Mouse (Mus musculus): ENCODE measurements around the gene Vps35l. TPM values are rescaled to one million over a fixed set of nuclear protein-coding genes. Genes with fewer than 3 reads are reported as not detected.

The Vps35l gene
- total RNA-seq, 2 experiments from 2014 or later = 51.8 to 55.5 TPM

GRCm38 (mm10) chr7:118855171-118855876, 115.3 kb downstream of the Vps35l start, which contains the start of gene Iqck:
Iqck (plus strand) TSS chr7:118855752.
- peak within 1 kb of the TSS; percentile 71 for H3K4me3 ChIP-seq
- H3K27ac ChIP-seq = peak within 1 kb of the TSS; percentile 77
- TF ChIP-seq CTCF (IDR thresholded peaks at IDR 0.05) = no peak
- DNase-seq (ENCODE audit: extremely low spot score in 1 of 2, low spot score in 2 of 2) = peak; percentile 91 to 92
- intact Hi-C loops (cut with DNase I) = loop anchor here (1.0 kb wide), 1 partner anchor 141 kb away; no protein-coding TSS in a partner anchor

DNA sequence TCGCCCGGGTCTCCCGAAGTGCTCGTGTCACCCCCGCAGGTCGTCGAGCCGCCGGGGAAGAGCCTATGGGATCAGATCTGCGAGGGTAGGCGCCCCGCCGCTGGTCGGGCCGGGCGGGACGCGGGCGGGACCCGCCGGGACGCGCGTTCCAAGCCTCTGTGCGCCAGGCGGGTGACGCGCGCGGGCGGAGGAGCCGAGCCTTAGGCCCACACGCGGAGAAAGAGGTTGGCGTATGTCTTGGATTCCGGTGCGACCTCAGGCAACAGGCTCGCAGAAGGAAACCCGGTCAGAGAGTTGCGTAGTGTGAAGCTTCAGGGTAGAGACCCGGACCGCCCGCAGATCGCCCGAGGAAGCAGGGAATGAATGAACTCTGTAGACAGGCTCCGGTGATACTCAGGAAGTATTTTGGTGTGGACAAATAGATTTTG, 115.9 kb downstream of the Vps35l start, which contains the start of gene Knop1:
TSS of gene Knop1 (minus strand) at position 378 of the 428 bp plus-strand sequence.
- DNase-seq (ENCODE audit: extremely low spot score in 1 of 2, low spot score in 2 of 2) = no peak
- no peak for TF ChIP-seq CTCF (IDR thresholded peaks at IDR 0.05)
- Histone ChIP-seq H3K27ac (peak within 1 kb of the TSS; percentile 77), H3K4me3 (peak within 1 kb of the TSS; percentile 71)
- intact Hi-C loops (cut with DNase I) = loop anchor here (1.0 kb wide), 1 partner anchor 140 kb away; no protein-coding TSS in a partner anchor

DNA sequence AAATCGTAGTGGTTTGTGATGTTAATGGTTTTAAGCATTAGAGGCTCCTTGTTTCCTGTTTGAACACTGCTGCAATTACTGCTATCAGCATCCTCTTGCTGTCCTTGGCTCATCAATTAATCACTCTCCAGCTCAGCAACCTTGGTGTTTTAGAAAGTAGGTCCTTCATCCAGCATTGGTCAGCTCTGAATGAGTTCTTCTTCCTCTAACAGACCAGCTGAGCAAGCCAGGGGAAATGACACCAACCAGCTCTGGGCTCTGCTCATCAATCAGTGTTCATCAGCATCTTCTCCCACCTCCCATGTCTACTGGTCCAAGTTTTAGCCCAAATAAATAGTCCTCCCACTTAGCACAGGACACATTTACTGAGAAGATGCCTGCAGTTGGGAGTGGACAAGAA, 118.6 kb downstream of the Vps35l start:
- no peak overlapping the region for H3K4me3 ChIP-seq
- no peak for TF ChIP-seq CTCF (IDR thresholded peaks at IDR 0.05)
- no peak for DNase-seq (ENCODE audit: extremely low spot score in 1 of 2, low spot score in 2 of 2)
- intact Hi-C loops (cut with DNase I) = no loop called here
- no peak overlapping the region for H3K27ac ChIP-seq

DNA sequence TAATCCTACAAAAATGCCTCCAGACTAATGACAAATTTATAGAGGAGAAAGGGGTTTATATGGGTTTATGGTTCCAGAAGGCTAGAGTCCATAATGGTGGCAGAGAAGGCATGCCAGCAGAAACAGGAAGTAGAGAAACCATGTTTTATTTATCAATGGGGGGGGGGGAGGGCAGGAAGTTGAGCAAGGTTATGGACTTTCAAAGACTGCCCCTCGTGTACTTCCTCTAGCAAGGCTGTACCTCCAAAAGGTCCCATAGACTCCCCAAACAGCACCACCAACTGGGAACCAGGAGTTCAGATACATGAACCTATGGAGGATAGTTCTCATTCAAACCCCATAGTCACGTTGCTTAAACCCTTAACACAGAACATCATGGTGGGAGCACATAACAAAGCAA, 125.3 kb downstream of the Vps35l start:
- Histone ChIP-seq H3K27ac (no peak overlapping the region), H3K4me3 (no peak overlapping the region)
- no peak for DNase-seq (ENCODE audit: extremely low spot score in 1 of 2, low spot score in 2 of 2)
- intact Hi-C loops (cut with DNase I) = no loop called here
- TF ChIP-seq CTCF (IDR thresholded peaks at IDR 0.05) = no peak

GRCm38 (mm10) chr7:118879466-118880029, 139.5 kb downstream of the Vps35l start:
- peak; percentile 24 for TF ChIP-seq CTCF (IDR thresholded peaks at IDR 0.05)
- DNase-seq (ENCODE audit: extremely low spot score in 1 of 2, low spot score in 2 of 2) = no peak
- intact Hi-C loops (cut with DNase I) = loop anchor here (5.0 kb wide), 1 partner anchor 118 kb away; the partner anchor contains the start of gene Gprc5b
- Histone ChIP-seq H3K27ac (no peak overlapping the region), H3K4me3 (no peak overlapping the region)

GRCm38 (mm10) chr7:118883957-118884356, 143.9 kb downstream of the Vps35l start:
- no peak overlapping the region for H3K4me3 ChIP-seq
- no peak for DNase-seq (ENCODE audit: extremely low spot score in 1 of 2, low spot score in 2 of 2)
- TF ChIP-seq CTCF (IDR thresholded peaks at IDR 0.05) = no peak
- no peak overlapping the region for H3K27ac ChIP-seq
- intact Hi-C loops (cut with DNase I) = no loop called here

- H3K4me3 ChIP-seq = no peak overlapping the region
- no peak for DNase-seq (ENCODE audit: extremely low spot score in 1 of 2, low spot score in 2 of 2)
- intact Hi-C loops (cut with DNase I) = no loop called here
- no peak overlapping the region for H3K27ac ChIP-seq
- TF ChIP-seq CTCF (IDR thresholded peaks at IDR 0.05) = no peak
These were observed 144.9 kb downstream of the Vps35l start for GRCm38 (mm10) chr7:118884969-118885368.

- no peak for DNase-seq (ENCODE audit: extremely low spot score in 1 of 2, low spot score in 2 of 2)
- Histone ChIP-seq H3K27ac (no peak overlapping the region), H3K4me3 (no peak overlapping the region)
- TF ChIP-seq CTCF (IDR thresholded peaks at IDR 0.05) = no peak
- intact Hi-C loops (cut with DNase I) = no loop called here
These were observed 147.5 kb downstream of the Vps35l start for GRCm38 (mm10) chr7:118887303-118888055.

DNA sequence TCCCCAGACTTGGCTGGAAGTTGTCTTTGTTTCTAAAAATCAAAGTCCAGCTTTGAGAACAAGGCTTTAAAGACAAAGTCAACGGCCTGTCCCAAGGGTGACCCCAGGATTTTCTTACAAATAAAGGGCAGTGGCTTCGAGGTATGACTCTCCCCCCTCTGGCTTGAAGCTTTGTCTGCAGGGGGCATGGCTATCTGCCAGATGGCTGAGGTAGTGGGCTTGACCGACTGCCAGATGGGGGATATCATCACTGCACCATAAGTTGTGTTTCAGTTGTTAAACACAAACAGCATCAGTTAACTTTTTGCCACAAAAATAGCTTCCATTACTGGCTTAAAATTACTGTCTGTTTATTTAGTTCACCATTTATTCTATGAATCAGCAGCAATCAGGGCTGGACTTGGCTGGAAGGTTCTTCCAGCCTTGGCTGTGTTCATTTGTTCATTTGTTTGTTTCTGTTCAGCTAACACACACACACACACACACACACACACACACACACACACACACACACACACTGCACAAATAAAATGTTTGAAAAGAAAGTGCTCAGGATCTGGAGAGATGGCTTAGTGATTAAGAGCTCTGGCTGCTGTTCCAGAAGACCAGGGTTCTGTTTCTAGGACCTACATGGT, 149.1 kb downstream of the Vps35l start:
- Histone ChIP-seq H3K4me3 (no peak overlapping the region), H3K27ac (0 out of 2 replicates have a peak overlapping the region, but pooled peaks have one; percentile 32)
- intact Hi-C loops (cut with DNase I) = no loop called here
- no peak for DNase-seq (ENCODE audit: extremely low spot score in 1 of 2, low spot score in 2 of 2)
- no peak for TF ChIP-seq CTCF (IDR thresholded peaks at IDR 0.05)

Other genes with a start within 250 kb of the Vps35l start
- gene Itpripl2, start 248.3 kb upstream of the Vps35l start, total RNA-seq (2021) = 1 to 10 TPM; 3.2 to 4.1 TPM
- gene Coq7, start 206.9 kb upstream of the Vps35l start, total RNA-seq (2021) = 10 to 100 TPM; 34.8 to 35.6 TPM
- 10 to 100 TPM; 15.9 to 17.1 TPM for gene Tmc7, start 155.5 kb upstream of the Vps35l start, total RNA-seq (2021)
- gene Tmc5, start 142.9 kb upstream of the Vps35l start, total RNA-seq (2021) = under 1 TPM; 0.23 to 0.30 TPM
- 100 to 1,000 TPM; 236 to 239 TPM for gene Gde1, start 34.4 kb upstream of the Vps35l start, total RNA-seq (2021)
- 10 to 100 TPM; 47.6 to 47.7 TPM for gene Ccp110, start 27.7 kb upstream of the Vps35l start, total RNA-seq (2021)
- 1 to 10 TPM; 3.7 to 4.3 TPM for gene Iqck, start 115.5 kb downstream of the Vps35l start, total RNA-seq (2021)
- 10 to 100 TPM; 25.9 to 27.0 TPM for gene Knop1, start 116.0 kb downstream of the Vps35l start, total RNA-seq (2021)

All from left cerebral cortex, adult 2 months (tissue).